Mouse (Mus musculus): ENCODE measurements around the gene Auts2. TPM values are rescaled to one million over a fixed set of nuclear protein-coding genes. Genes with fewer than 3 reads are reported as not detected.

The Auts2 gene
- total RNA-seq, 2 experiments from 2014 or later: 33.6 to 40.6 TPM

DNA sequence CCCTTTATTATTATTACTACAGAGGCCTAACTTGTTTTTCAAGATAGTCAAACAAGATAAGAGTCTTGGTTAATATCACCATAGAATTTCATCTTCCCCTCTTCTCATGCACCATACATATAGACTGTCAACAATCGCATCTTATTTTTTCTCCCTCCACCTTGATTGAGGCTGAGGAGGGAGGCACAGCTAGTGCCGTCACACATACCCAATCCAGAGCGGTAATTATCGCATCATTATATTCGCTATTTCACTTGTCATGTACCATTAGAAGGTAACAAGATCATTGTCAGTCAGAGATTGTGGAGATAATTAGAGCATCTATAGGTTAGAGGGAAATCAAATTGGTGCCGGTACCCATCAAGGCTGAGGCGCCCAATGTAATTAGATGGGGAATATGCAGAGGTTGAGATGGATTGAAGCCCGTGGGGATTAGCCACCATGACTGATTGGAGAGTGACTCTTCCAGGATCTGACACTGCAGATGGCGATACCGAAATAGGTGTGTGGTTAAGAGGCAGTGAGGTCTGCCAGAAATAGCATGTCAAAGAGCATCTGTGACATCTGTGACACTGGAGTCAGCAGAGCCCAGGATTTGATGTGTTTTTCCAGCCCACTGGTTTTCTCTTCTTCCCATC is 1107.8 kb downstream of the Auts2 start:
- no peak for DNase-seq

DNA sequence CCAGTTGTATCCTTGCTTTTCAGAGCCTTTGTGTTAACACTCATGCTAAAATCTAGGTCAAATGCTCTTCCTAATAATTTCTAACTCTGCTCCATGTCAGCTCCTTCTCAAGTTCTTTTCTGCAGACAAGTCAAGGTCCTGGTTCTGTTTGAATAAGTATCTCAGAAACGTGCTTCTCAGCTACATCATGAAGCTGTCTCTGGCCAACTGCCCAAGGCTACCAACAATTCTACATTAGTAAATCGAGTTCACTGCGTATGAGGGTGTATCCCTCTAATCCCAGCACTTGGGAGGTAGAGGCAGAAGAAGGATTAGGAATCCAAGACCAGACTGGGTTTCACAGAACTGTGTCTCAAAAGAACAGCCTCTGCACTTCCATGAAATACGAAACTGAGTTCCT is 1109.9 kb downstream of the Auts2 start:
- peak; percentile 41 to 53 for DNase-seq

DNA sequence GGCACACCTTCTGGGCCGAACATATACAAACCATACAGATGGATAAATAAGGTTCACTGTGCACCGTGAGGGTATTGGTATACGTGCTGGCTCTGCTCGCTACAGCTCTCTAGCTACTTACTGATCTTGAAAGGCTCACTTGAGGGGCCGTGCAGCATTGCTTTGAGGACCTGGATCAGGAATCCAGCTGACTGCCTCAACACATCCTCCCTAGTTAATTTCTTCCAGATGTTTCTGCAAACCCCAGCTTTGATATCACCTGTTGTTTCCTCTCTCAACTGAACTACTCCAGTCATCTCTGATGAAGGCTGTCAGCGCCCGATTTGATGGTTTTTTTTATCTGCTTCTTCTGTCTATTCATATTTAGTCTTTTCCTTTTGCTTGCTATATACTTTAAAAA is 1111.2 kb downstream of the Auts2 start:
- DNase-seq: no peak

DNA sequence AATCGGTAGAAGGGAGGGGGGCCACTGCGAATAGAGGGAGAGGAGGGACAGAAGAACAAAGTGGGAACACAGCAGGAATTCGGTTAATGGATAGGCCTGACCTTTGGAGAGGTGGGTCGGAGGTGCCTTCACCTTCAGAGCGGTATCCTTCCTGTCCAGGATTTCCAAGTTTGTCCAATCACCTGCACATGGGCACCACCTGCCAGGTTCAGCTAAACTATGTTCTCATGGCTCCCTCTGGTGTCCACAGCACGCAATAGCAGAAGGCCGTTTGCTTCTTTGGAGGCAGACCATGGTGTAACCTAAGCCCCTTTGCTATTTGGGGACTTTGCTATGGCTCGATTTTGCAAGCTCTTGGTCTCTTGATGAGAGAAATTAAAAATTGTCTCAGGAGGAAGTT is 1113.0 kb downstream of the Auts2 start:
- peak; percentile 57 to 65 for DNase-seq

DNA sequence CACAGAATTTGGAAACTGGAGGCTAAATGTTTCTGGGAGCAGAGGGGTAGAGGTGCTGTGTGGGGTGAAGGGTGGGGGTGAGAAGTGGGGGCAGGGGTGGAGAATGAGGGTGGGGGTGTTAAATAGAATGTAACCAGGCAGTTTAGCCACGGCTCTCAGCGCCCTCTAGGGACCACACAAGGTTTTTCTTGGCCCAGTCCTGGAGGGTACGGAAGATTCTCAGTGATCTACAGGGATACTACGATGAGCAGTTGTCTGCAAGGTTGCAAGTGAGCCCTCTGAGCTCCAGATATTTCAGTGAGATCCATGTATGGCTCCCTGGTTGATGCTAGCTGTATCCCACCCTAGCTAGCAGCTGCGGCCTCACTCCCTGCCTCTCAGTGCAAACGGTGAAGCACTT is 1113.6 kb downstream of the Auts2 start:
- DNase-seq: no peak

DNA sequence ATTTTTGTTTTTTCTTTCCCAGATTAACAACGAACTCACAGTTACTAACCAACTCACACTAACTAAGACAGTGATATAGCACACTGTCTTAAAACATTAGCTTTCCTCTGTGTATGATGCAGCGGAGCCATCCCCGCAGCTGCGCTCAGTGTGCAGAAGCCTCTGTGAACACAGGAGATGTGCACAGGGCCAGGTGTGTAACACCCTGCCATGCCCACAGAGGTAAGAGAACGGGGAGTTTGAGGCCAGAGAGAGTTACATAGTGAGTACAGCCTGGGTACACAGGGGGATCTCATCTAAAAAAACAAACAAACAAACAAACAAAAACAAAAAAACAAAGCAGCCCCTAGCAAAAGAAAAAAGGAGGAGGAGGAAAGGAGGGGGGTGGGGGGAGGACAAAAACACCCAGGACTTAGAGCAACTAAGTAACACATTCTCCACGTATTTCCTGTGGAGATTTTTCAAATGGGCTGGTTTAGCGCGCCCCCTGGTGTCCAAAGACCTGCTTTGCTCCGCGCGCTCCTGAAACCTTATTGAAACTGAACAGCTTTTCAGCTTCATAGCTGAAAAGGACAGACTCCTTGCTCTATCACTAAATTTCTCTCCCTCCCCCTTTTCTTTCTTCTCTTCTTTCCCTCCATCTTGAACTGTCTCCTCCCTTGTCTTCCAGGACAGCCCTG is 1115.3 kb downstream of the Auts2 start:
- peak; percentile 73 to 79 for DNase-seq

DNA sequence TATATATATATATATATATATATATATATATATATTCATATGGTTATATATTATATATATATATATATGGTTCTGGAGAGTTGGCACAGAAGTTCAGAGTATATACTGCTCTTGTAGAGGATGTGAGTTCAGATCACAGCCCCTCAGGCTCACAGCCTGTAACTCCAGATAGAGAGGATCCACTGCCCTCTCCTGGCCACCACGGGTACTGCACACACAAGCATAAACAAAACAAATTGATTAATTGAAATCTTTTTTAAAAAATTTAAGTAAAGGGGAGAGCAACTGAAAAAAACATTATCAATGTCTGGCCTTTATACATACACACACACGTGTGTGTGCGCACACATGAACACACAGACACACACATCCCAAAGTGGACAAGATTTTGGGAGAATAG is 1120.4 kb downstream of the Auts2 start:
- no peak for DNase-seq

DNA sequence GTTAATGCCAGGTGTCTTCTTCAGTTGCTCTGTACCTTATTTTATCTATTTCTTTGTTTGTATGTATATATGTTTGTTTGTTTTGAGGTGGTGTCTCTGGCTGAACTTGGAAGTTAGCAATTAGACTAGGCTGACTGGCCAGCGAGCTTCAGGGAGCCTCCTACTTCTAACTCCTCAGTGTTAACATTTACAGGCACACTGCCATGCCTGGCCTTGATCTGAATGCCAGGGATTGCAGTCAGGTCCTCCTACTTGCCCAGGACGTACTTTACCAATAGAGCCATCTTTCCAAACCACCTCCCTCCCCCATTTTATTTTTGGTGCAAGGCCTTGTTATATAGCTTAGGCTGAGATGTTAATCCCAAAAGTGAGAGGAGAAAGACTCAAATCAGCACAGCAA is 1122.7 kb downstream of the Auts2 start:
- peak; percentile 64 to 73 for DNase-seq

DNA sequence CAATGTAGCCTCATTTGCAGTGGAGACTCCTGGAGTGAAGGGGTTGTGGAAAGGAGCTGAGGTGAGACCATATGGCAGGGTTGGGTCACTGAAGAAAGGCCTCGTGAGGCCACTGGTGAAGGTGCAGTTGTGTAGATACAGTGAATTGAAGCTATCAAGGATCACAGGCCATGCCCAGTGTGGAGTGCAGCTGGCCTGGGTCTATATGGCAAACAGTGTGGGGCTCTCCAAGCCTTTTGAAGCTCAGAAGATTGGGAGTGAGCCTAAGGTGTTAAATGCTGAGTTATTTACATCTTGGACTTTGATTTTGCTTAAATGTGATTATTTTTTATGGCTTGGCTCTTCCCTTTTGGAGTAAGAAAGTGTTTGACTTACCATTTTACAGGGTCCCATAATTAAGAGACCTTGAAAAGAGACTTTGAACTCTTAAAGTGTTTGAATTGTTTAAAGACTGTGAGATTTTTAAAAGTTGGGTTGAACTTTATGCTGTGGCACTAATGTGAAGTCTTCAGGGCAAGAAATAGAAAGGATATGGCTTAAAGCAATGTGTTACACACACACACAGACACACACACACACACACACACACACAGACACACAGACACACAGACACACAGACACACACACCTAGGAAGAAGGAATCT is 1127.1 kb downstream of the Auts2 start:
- no peak for DNase-seq

DNA sequence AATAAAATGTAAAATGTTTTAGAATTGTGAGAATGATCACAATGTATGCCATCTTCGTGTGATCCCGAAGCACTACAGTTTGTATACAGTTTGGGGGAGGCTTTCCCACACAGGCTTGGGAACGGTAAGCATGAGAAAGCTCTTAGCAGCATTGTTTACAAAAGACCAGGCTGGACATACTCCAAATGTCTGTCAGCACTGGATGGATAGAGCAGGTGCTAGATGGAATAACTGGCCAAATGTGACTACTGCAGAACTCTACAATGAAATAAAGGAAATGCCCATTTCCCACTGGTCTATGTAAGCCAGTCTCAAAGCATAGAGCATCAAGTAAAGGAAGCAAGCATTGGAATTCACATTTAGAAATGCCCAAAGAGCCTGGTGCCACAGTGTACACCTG is 1144.9 kb downstream of the Auts2 start:
- no peak for DNase-seq

DNA sequence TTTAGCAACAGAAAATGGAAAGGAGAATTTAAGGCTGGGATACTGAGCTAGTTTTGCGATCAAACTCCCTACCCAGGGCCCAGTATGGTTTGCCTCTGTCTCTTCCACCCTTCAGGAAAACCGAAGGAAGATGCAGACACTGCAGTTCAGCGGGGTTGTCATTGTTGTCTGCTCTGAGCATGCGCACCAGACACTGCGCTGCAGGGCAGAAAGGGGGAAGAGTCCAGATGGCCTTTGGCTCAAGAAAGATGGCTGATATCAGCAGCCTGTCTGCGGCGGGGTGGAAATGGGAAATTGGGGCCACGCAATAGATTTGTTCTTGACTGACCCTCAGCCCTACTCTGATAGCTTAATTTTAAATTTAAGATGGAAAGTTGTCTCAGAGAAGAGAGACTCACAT is 1147.4 kb downstream of the Auts2 start:
- no peak for DNase-seq
